Mouse (Mus musculus) gastrocnemius, adult 2 months (tissue): ENCODE data around the gene Ankrd60. TPM values are rescaled to one million over a fixed set of nuclear protein-coding genes. Genes with fewer than 3 reads are reported as not detected.

Experiments
- DNase-seq: peaks from one replicate; pipeline ENCODE4 v3.0.0; 2022
- H3K27ac ChIP-seq: fragments of 200-600 bp; 2 replicates; pipeline ENCODE4 v1.8.1; 2022; ENCODE audit warnings: mild to moderate bottlenecking
- H3K4me3 ChIP-seq: fragments of 200-600 bp; 2 replicates; pipeline ENCODE4 v1.8.1; 2022; ENCODE audit warnings: mild to moderate bottlenecking, moderate library complexity
- CTCF ChIP-seq: fragments of 200-600 bp; IDR thresholded peaks from 2 replicates; pipeline ENCODE4 v1.8.1; 2022; ENCODE audit warnings: antibody characterized with exemption, mild to moderate bottlenecking, moderate library complexity
- intact Hi-C: fragments of 180-260 bp; cut with DNase I; formaldehyde crosslinking; loops from one replicate; pipeline ENCODE4 v1.15.1; 2025
- total RNA-seq, 2 experiments: library from RNA; stranded (reverse); gene quantifications; 2 replicates each; pipeline ENCODE4 v1.2.3; 2021

Gene Ankrd60
- total RNA-seq, 2 experiments from 2014 or later, result not detected

DNA sequence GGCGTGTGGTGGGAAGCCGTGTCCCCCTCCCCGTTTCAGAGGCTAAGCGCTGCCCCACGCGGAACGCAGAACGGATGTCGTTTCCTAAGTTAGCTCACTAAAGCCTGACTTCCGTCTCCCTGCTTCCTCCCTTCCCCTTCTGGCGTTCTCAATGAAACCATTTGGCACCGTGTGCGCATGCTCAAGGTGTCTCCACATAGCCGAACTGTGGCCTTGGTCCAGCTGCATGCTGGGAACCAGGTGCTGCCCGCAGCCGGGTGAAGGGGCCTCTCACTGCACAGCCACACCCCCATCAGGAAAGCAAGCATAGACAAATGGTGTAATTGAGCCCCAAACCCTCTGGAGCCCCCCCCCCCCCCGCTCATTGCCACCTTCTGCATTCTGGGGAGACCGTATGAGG is 42.8 kb downstream of the Ankrd60 start:
- no peak overlapping the region for H3K4me3 ChIP-seq
- intact Hi-C loops, result no loop called here
- no peak for TF ChIP-seq CTCF
- no peak overlapping the region for H3K27ac ChIP-seq
- DNase-seq, result no peak

DNA sequence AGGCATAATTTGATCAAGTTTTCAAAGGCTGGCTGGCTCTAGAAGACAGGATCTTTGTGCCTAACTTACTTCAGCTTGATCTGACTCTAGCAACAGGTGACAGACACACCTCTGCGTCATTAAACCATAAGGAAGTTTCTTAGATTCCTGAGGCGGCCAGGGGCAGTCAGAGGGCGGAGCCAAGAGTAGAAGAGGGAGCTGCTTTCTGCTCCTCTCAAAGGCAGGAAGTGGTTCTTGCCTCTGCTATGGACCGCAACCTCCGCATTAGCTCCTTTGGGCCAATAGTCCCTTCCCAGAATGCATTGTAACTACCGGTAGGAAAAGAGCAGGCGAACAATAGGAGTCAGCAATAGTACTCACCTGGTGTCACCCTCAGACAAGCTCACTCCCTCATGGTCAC is 43.6 kb downstream of the Ankrd60 start:
- Histone ChIP-seq H3K4me3 (no peak overlapping the region), H3K27ac (no peak overlapping the region)
- TF ChIP-seq CTCF, result no peak
- DNase-seq, result no peak
- intact Hi-C loops, result no loop called here

- intact Hi-C loops, result no loop called here
- Histone ChIP-seq H3K27ac (no peak overlapping the region), H3K4me3 (no peak overlapping the region)
- TF ChIP-seq CTCF, result no peak
- peak; percentile 11 for DNase-seq
Observed at GRCm38 (mm10) chr2:173532711-173533462, 45.3 kb downstream of the Ankrd60 start.

- no peak for TF ChIP-seq CTCF
- no peak for DNase-seq
- H3K4me3 ChIP-seq, result no peak overlapping the region
- intact Hi-C loops, result no loop called here
- no peak overlapping the region for H3K27ac ChIP-seq
Observed at GRCm38 (mm10) chr2:173528493-173528892, 49.7 kb downstream of the Ankrd60 start.

GRCm38 (mm10) chr2:173522376-173522775 is 55.8 kb downstream of the Ankrd60 start, which contains the start of gene 1700021F07Rik:
Gene 1700021F07Rik (plus strand): TSS chr2:173522586.
- DNase-seq, result no peak
- no peak for TF ChIP-seq CTCF
- intact Hi-C loops, result no loop called here

More at GRCm38 (mm10) chr2:173522376-173522775, 55.8 kb downstream of the Ankrd60 start, which contains the start of gene 1700021F07Rik:
- no peak within 1 kb of the TSS for H3K4me3 ChIP-seq
- H3K27ac ChIP-seq, result no peak within 1 kb of the TSS

Other genes with a start within 250 kb of the Ankrd60 start
- not detected for gene 1700021F07Rik, start 55.8 kb downstream of the Ankrd60 start, total RNA-seq
- gene Rab22a, start 81.4 kb upstream of the Ankrd60 start, total RNA-seq, result 10 to 100 TPM; 28.0 to 30.7 TPM
- gene 1700010B08Rik, start 141.1 kb upstream of the Ankrd60 start, total RNA-seq, result not detected
- 100 to 1,000 TPM; 159 to 160 TPM for gene Vapb, start 159.1 kb upstream of the Ankrd60 start, total RNA-seq